ENCODE assay signal across 45 mouse cellular contexts in genomic region chr5:67106261-67106660, GRCm38 (mm10). TPM values are rescaled to one million over a fixed set of nuclear protein-coding genes. Genes with fewer than 3 reads are reported as not detected.
"Had no signal": no experiment of that assay in that cellular context is flagged by ENCODE, and none has a peak within 500 bp of the region (broad histone marks: within the 10 kb centered on the region; RNA-seq: fewer than 3 reads in every experiment).

No protein-coding gene starts in this region.

- H3K36me3 ChIP-seq: heart, embryonic 12.5 days; heart, embryonic 13.5 days; heart, embryonic 15.5 days; hindbrain, embryonic 10.5 days; hindbrain, embryonic 12.5 days; hindbrain, embryonic 15.5 days; intestine, embryonic 15.5 days; kidney, embryonic 15.5 days had no signal

- H3K9me3 ChIP-seq: heart, embryonic 12.5 days; heart, embryonic 13.5 days; heart, embryonic 15.5 days; hindbrain, embryonic 10.5 days; hindbrain, embryonic 12.5 days; hindbrain, embryonic 15.5 days; intestine, embryonic 15.5 days; kidney, embryonic 15.5 days had no signal

- H3K27ac ChIP-seq: heart, embryonic 13.5 days; heart, embryonic 15.5 days; hindbrain, embryonic 10.5 days; hindbrain, embryonic 12.5 days; hindbrain, embryonic 14.5 days; hindbrain, embryonic 15.5 days; hindbrain, postnatal 0 days; intestine, embryonic 15.5 days; kidney, embryonic 15.5 days; kidney, postnatal 0 days; layer of hippocampus, adult 2 months; left cerebral cortex, adult 2 months had no signal

- H3K4me3 ChIP-seq: heart, embryonic 12.5 days; heart, embryonic 13.5 days; heart, embryonic 15.5 days; hindbrain, embryonic 10.5 days; hindbrain, embryonic 12.5 days; hindbrain, embryonic 15.5 days; intestine, embryonic 15.5 days; kidney, embryonic 15.5 days; layer of hippocampus, adult 2 months; left cerebral cortex, adult 2 months had no signal

- ATAC-seq: hindbrain, embryonic 16.5 days; hindbrain, postnatal 0 days; inflammation-experienced regulatory T-cells, adult 6 months; intestine, embryonic 15.5 days; intestine, embryonic 16.5 days; intestine, postnatal 0 days had no signal

- DNase-seq: heart, postnatal 10 days; heart, postnatal 14 days; heart, postnatal 36 days; heart, postnatal 4 days; kidney, adult 11 months; kidney, adult 18-20 months; kidney, adult 2 months; kidney, adult 8-10 months; kidney, adult 9 months; kidney, postnatal 10 days; kidney, postnatal 14 days; kidney, postnatal 25 days; kidney, postnatal 36 days; kidney, postnatal 4 days; layer of hippocampus, adult 9-11 months; layer of hippocampus, postnatal 36 days had no signal

- H3K9ac ChIP-seq: heart, embryonic 12.5 days; heart, embryonic 13.5 days; heart, embryonic 15.5 days; hindbrain, embryonic 12.5 days; hindbrain, embryonic 14.5 days; hindbrain, embryonic 15.5 days; intestine, embryonic 15.5 days; kidney, embryonic 15.5 days had no signal

- H3K4me1 ChIP-seq: heart, embryonic 12.5 days; heart, embryonic 13.5 days; heart, embryonic 15.5 days; hindbrain, embryonic 12.5 days; hindbrain, embryonic 15.5 days; intestine, embryonic 15.5 days had no signal

- H3K4me2 ChIP-seq: heart, embryonic 11.5 days; heart, embryonic 12.5 days; heart, embryonic 13.5 days; heart, embryonic 15.5 days; hindbrain, embryonic 12.5 days; hindbrain, embryonic 14.5 days; hindbrain, embryonic 15.5 days; intestine, embryonic 15.5 days; kidney, embryonic 15.5 days had no signal

RNA-seq across cellular contexts. Expression of gene Phox2b, which starts 7.2 kb away (rescaled TPM):
- total RNA-seq: heart, postnatal 14 days; heart, postnatal 25 days; heart, postnatal 36 days; hematopoietic stem cell, adult 5-6 weeks; layer of hippocampus, adult 18-20 months; layer of hippocampus, adult 2 months; layer of hippocampus, adult 8-10 months; layer of hippocampus, postnatal 10 days; layer of hippocampus, postnatal 14 days; layer of hippocampus, postnatal 25 days; layer of hippocampus, postnatal 36 days; left cerebral cortex, adult 18-20 months; left cerebral cortex, adult 2 months; left cerebral cortex, adult 8-10 months had no signal
- polyA plus RNA-seq: heart, embryonic 12.5 days; heart, postnatal 0 days; kidney, embryonic 14.5 days had no signal
